Mouse (Mus musculus) G1E (cell line): ENCODE data around the gene Mylk4. TPM values are rescaled to one million over a fixed set of nuclear protein-coding genes. Genes with fewer than 3 reads are reported as not detected.
A peak's percentile ranks its signal among the peaks of the same experiment; 100 is the strongest.

ENCODE experiments used
- ATAC-seq: 2 replicates; pipeline ENCODE4 v1.8.0; 2016; ENCODE audit warnings: mild to moderate bottlenecking; ENCODE audit not compliant: insufficient number of reproducible peaks, poor library complexity, low FRiP score, severe bottlenecking; ENCODE audit errors: extremely low read depth
- DNase-seq: peaks from one replicate; pipeline ENCODE4 v3.0.0; 2012; ENCODE audit warnings: low spot score
- H3K27me3 ChIP-seq: 2 replicates; pipeline ENCODE4 v1.6.1; 2012; ENCODE audit warnings: mild to moderate bottlenecking, low read length, inconsistent platforms; ENCODE audit not compliant: insufficient read depth
- H3K36me3 ChIP-seq: replicated peaks from 2 replicates; pipeline ENCODE3; 2012; ENCODE audit warnings: mild to moderate bottlenecking, inconsistent platforms
- H3K4me1 ChIP-seq: 2 replicates; pipeline ENCODE4 v1.6.1; 2012; ENCODE audit warnings: low read depth, low read length, inconsistent platforms, mixed read lengths; ENCODE audit not compliant: insufficient read depth
- H3K4me3 ChIP-seq: 2 replicates; pipeline ENCODE4 v1.5.1; 2012; ENCODE audit warnings: low read depth, mild to moderate bottlenecking, inconsistent platforms, low read length, moderate library complexity, mixed read lengths
- H3K9me3 ChIP-seq: replicated peaks from 2 replicates; pipeline ENCODE4 v1.6.1; 2012; ENCODE audit warnings: inconsistent platforms
- CTCF ChIP-seq: IDR thresholded peaks from 2 replicates; pipeline ENCODE4 v1.5.1; 2012; ENCODE audit warnings: low read depth, low read length, inconsistent platforms, mixed read lengths
- GATA1 ChIP-seq: IDR thresholded peaks from 2 replicates; pipeline ENCODE4 v1.6.1; 2012; ENCODE audit warnings: borderline replicate concordance, low read length, inconsistent platforms, mixed read lengths
- GATA2 ChIP-seq: IDR thresholded peaks from 2 replicates; pipeline ENCODE4 v1.6.1; 2012; ENCODE audit warnings: low read depth, low read length, inconsistent platforms, borderline replicate concordance
- POLR2AphosphoS5 ChIP-seq: IDR thresholded peaks from 2 replicates; pipeline ENCODE4 v1.6.1; 2012; ENCODE audit warnings: low read depth, low read length, inconsistent platforms; ENCODE audit not compliant: insufficient replicate concordance
- TAL1 ChIP-seq: conservative IDR thresholded peaks from 2 replicates; pipeline ENCODE4 v1.6.1; 2012; ENCODE audit warnings: low read depth, low read length, inconsistent platforms, mixed read lengths
- polyA plus RNA-seq: library from polyadenylated mRNA; stranded (reverse); fragments of >175 nt; gene quantifications from 2 replicates; pipeline ENCODE4 v1.2.3, GENCODE M21; 2012
- total RNA-seq, 2 experiments: library from RNA; stranded (forward) in 1 of 2; stranded (reverse) in 1 of 2; fragments of 200-1000 nt in 1 of 2; fragments of >200 nt in 1 of 2; fragmentation: Nextera tagmentation in 1 of 2; gene quantifications; 2 replicates each; pipeline ENCODE4 v1.2.3; 2014 to 2017

Mylk4 gene
- total and polyA plus RNA-seq, 3 experiments: 0.05 TPM; not detected in 2

DNA sequence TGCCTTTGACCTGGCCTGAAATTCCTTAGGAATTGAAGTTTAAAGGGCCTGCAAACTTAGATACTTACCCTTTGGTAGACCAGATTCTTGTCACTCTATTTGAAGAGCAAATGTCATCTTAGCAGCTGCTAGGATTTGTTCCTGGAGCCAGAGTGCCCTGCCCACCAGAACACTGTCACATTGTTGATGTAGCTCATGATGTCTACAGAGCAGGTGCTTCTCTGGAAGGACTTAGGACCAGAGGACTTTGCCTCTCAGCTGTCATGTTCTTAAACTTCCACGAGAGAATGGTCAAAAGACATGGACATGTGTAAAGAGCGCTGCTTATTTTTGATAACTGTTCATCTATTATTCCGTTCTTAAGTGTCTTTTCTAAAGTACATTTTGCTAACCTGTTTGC, 35.5 kb upstream of the Mylk4 start:
- Histone ChIP-seq H3K4me3 (no peak overlapping the region), H3K9me3 (no peaks in the 10 kb centered on the region), H3K4me1 (no peaks in the 10 kb centered on the region), H3K36me3 (peaks cover 86% of the 10 kb centered on the region), H3K27me3 (no peaks in the 10 kb centered on the region)
- DNase-seq (no peak), ATAC-seq (no peak)
- TF ChIP-seq GATA2: no peak
- TF ChIP-seq POLR2AphosphoS5: no peak
- TF ChIP-seq TAL1: no peak
- no peak for TF ChIP-seq CTCF
- no peak for TF ChIP-seq GATA1

DNA sequence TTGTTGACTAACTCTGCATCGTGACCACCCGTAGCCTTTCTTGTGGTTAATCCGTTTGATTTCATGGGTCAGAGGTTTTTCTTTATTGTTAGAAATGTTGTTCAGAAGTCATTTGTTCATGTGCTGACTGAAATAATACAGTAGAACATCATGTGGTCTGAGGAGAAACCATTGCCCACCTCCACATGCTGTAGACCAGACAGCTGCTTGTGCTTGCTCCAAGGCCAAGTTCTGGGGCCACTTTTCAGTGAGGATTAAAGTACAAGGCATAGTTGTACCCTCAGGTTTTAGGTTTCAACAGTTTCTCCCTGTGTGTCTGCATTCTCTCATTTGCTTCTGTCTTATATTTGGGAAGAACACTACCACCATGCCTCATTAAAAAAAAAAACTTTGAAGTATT, 23.9 kb upstream of the Mylk4 start:
- no peak for ATAC-seq
- no peaks in the 10 kb centered on the region for H3K9me3 ChIP-seq
- TF ChIP-seq TAL1 (no peak), GATA2 (no peak), POLR2AphosphoS5 (no peak), GATA1 (no peak)
- no peak overlapping the region for H3K4me3 ChIP-seq
- H3K27me3 ChIP-seq: no peaks in the 10 kb centered on the region
- H3K4me1 ChIP-seq: peaks cover 17% of the 10 kb centered on the region
- no peak for DNase-seq
- peaks cover 80% of the 10 kb centered on the region for H3K36me3 ChIP-seq

DNA sequence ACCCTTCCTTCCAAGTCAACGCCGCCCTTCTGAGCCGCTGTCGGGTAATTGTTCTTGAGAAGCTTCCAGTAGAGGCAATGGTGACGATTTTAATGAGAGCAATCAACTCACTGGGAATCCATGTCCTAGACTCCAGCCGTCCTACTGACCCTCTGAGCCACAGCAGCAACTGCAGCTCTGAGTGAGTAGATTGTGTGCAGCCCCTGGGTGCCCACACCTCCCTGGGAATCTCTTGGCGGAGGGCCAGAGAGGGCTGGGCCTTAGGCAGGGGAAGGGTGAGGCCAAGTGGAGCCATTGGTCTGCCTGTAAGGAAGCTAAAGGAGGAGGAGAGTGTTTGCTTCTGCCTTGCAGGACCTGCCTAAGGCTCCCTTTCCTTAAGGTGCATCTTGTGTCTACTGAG, 23.1 kb upstream of the Mylk4 start:
- no peak overlapping the region for H3K4me3 ChIP-seq
- no peak for TF ChIP-seq GATA1
- no peak for TF ChIP-seq CTCF
- no peak for TF ChIP-seq POLR2AphosphoS5
- no peak for TF ChIP-seq TAL1
- TF ChIP-seq GATA2: no peak
- peaks cover 73% of the 10 kb centered on the region for H3K36me3 ChIP-seq
- no peaks in the 10 kb centered on the region for H3K27me3 ChIP-seq
- peaks cover 25% of the 10 kb centered on the region for H3K4me1 ChIP-seq
- ATAC-seq (no peak), DNase-seq (no peak)
- H3K9me3 ChIP-seq: no peaks in the 10 kb centered on the region

DNA sequence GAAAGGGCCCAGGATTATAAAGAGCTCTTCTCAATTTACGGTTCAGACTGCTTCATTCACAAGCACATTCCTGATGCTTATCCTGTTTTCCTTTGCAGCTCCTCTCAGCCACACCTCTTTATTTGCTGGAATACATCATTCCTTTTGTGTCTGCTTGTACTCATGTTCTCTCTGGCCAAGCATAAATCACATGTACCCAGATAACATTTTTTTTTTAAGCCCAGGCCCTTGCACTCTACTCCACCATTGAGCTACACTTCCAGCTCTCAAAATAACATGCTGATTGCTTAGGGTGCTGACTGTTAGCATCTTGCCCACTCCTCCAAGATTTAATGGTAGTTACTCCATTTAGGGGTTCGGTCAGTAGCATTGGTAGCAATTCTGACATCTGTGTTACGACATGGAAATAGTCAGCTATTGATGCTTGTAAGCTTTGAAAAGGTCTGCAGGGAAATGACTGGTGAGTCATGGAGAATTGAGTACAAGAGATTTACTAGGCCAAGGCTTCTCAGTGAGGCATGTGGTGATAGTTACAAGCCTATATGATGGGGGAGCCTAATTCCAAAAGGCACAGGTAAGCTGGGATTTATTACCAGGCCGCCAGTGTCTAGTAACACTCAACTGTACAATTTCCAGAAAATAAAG, 20.1 kb upstream of the Mylk4 start:
- Histone ChIP-seq H3K9me3 (no peaks in the 10 kb centered on the region), H3K27me3 (no peaks in the 10 kb centered on the region), H3K36me3 (peaks cover 47% of the 10 kb centered on the region), H3K4me1 (peaks cover 30% of the 10 kb centered on the region), H3K4me3 (peak overlapping the region; percentile 27; the same call in 1 of the 2 replicates)
- no peak for ATAC-seq
- no peak for DNase-seq
- TF ChIP-seq CTCF (no peak), POLR2AphosphoS5 (no peak), GATA1 (no peak), TAL1 (no peak), GATA2 (no peak)

DNA sequence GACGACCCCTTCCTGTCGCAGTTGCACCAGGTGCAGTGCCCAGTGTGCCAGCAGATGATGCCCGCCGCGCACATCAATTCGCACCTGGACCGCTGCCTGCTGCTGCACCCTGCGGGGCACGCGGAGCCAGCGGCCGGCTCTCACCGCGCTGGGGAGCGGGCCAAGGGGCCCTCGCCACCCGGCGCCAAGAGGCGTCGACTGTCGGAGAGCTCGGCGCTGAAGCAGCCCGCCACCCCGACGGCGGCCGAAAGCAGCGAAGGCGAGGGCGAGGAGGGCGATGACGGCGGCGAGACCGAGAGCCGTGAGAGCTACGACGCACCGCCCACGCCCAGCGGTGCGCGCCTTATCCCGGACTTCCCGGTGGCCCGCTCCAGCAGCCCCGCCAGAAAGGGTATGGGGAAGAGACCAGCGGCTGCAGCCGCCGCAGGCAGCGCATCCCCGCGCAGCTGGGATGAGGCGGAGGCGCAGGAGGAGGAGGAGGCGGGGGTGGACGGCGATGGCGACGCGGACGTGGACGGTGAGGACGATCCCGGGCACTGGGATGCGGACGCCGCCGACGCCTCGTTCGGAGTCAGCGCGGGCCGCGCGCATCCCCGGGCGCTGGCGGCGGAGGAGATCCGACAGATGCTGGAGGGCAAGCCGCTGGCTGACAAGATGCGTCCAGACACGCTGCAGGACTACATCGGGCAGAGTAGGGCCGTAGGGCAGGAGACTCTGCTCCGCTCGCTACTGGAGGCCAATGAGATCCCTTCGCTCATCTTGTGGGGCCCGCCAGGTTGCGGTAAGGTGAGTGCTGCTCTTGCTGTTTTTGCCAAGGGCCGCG, 18.7 kb upstream of the Mylk4 start, which contains the start of gene D930007J09Rik:
D930007J09Rik (minus strand) TSS at position 591 of the 823 bp plus-strand sequence.
- H3K27me3 ChIP-seq: no peaks in the 10 kb centered on the region; the same call in 1 of the 2 replicates
- TF ChIP-seq TAL1 (no peak), GATA2 (no peak), GATA1 (no peak)
- H3K9me3 ChIP-seq: no peaks in the 10 kb centered on the region
- no peak for ATAC-seq
- peaks cover 30% of the 10 kb centered on the region for H3K4me1 ChIP-seq
- peaks cover 36% of the 10 kb centered on the region for H3K36me3 ChIP-seq
- H3K4me3 ChIP-seq: peak within 1 kb of the TSS; percentile 99
- peak; percentile 21 for DNase-seq

DNA sequence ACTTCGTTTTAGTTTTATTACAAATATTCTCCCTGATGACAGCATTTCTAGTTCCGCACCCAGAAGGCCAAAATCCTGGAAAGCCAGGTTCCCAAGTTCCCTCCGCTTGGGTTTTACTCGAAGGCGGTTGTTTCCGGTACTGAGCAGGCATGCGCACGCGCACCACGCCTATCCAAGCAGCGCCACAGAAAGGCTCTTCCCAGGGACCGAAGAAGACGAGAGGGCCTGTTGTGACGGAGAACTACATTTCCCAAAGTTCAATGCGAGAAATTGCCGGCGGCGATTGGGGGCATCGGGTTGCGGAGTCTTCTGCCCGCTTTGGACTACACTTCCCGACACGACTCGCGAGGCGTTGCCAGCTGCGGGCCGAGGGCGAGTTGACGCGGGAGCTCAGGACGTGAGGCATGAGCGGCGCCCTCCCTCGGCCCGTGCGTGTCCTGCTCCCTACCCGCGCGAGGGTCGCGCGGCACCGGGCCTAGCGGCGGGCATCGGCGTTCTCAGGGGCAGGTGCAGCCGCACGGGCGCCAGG, 18.0 kb upstream of the Mylk4 start, which contains the start of gene Wrnip1:
Wrnip1 (plus strand) TSS at position 346 of the 529 bp plus-strand sequence.
- ATAC-seq (peak; percentile 94), DNase-seq (peak; percentile 89)
- Histone ChIP-seq H3K4me1 (peaks cover 27% of the 10 kb centered on the region), H3K27me3 (peaks cover 1% of the 10 kb centered on the region; the same call in 1 of the 2 replicates), H3K36me3 (peaks cover 30% of the 10 kb centered on the region), H3K4me3 (peak within 1 kb of the TSS; percentile 99), H3K9me3 (no peaks in the 10 kb centered on the region)
- TF ChIP-seq POLR2AphosphoS5 (no peak), GATA2 (no peak), TAL1 (no peak), CTCF (no peak), GATA1 (no peak)

DNA sequence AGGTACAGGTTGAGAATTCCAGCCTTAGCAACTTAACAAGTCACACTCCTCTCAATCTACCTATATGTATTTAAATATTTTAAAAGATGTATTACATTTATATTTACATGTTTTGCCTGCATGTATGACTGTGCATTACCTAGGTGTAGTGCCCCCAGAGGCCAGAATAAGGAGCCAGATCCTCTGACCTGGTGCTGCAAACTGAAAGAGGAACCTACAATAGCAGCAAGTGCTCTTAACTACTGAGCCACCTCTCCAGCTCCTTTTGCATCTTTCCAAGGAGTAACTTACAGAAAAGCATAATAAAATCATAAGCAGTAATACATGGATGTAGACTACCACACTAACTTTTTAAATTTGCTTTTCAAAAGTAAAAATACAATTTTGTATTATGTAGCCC, 17.1 kb upstream of the Mylk4 start:
- ATAC-seq: no peak
- Histone ChIP-seq H3K27me3 (peaks cover 4% of the 10 kb centered on the region; the same call in 1 of the 2 replicates), H3K9me3 (no peaks in the 10 kb centered on the region), H3K36me3 (peaks cover 22% of the 10 kb centered on the region), H3K4me1 (peaks cover 27% of the 10 kb centered on the region), H3K4me3 (peak overlapping the region; percentile 99; the same call in 1 of the 2 replicates)
- DNase-seq: peak; percentile 17
- TF ChIP-seq CTCF (no peak), POLR2AphosphoS5 (no peak), GATA2 (no peak), GATA1 (no peak), TAL1 (no peak)
